Mouse (Mus musculus): ENCODE measurements at regions not wholly inside any gene's neighbourhood (a gene's known extent, or its start where the extent isn't known, plus 50 kb on each side); places are given as distances from the start of the nearest gene placed in this dataset.

GRCm38 (mm10) chr2:106622326-106622725 lies 70.7 kb upstream of the Mpped2 start:
- TF ChIP-seq CTCF (IDR thresholded peaks at IDR 0.05; ENCODE audit: low read depth, low read length): no peak
- no peak for TF ChIP-seq GATA1 (IDR thresholded peaks at IDR 0.05; ENCODE audit: borderline replicate concordance, low read length)

Data from G1E (cell line).